Mouse (Mus musculus): ENCODE data around the gene Cfp.

GRCm38 (mm10) chrX:20910074-20910473, 21.3 kb downstream of the Cfp start:
- TF ChIP-seq CTCF (IDR thresholded peaks at IDR 0.05) (no peak), EP300 (IDR thresholded peaks at IDR 0.05) (no peak)
